Mouse (Mus musculus) yolk sac, embryonic 10.5 days (tissue): ENCODE results near the gene Prokr1.
"Not testable (repeated sequence)": the region's sequence is repeated elsewhere in the genome, so short reads cannot be mapped to it uniquely, and the experiment has no call there.

Source experiments
- DNase-seq: peaks from one replicate; pipeline ENCODE4 v3.0.0-alpha.2; 2017; ENCODE audit warnings: low spot score

Prokr1 gene

GRCm38 (mm10) chr6:87590394-87591281, at the start of gene Prokr1:
Prokr1 (minus strand) TSS chr6:87590743.
- peak; percentile 77 for DNase-seq

GRCm38 (mm10) chr6:87638134-87638660, 47.7 kb upstream of the Prokr1 start:
- DNase-seq = no peak

- DNase-seq = no peak
These were observed 41.6 kb upstream of the Prokr1 start for GRCm38 (mm10) chr6:87632176-87632575.

- DNase-seq = not testable (repeated sequence)
These were observed 38.4 kb upstream of the Prokr1 start for GRCm38 (mm10) chr6:87628936-87629335.

- DNase-seq = no peak
These were observed 32.6 kb upstream of the Prokr1 start for GRCm38 (mm10) chr6:87623151-87623550.

- DNase-seq = no peak
These were observed 30.7 kb upstream of the Prokr1 start for GRCm38 (mm10) chr6:87621281-87621680.

- DNase-seq = no peak
These were observed 27.5 kb upstream of the Prokr1 start for GRCm38 (mm10) chr6:87618021-87618420.

- DNase-seq = no peak
These were observed 25.1 kb upstream of the Prokr1 start for GRCm38 (mm10) chr6:87615696-87616083.

- no peak for DNase-seq
These were observed 24.5 kb upstream of the Prokr1 start for GRCm38 (mm10) chr6:87614794-87615695.

GRCm38 (mm10) chr6:87599825-87600224, 9.3 kb upstream of the Prokr1 start:
- DNase-seq = no peak

- DNase-seq = peak; percentile 31
These were observed 6.7 kb upstream of the Prokr1 start for GRCm38 (mm10) chr6:87597116-87597833.

GRCm38 (mm10) chr6:87594188-87594587, 3.6 kb upstream of the Prokr1 start:
- no peak for DNase-seq

GRCm38 (mm10) chr6:87589718-87590393, 687 bp downstream of the Prokr1 start:
- DNase-seq = peak; percentile 23

GRCm38 (mm10) chr6:87583991-87584390, 6.6 kb downstream of the Prokr1 start:
- no peak for DNase-seq

GRCm38 (mm10) chr6:87583183-87583611, 7.3 kb downstream of the Prokr1 start:
- DNase-seq = no peak

- no peak for DNase-seq
These were observed 8.1 kb downstream of the Prokr1 start for GRCm38 (mm10) chr6:87582456-87582855.

- no peak for DNase-seq
These were observed 9.0 kb downstream of the Prokr1 start for GRCm38 (mm10) chr6:87581581-87581980.

GRCm38 (mm10) chr6:87581071-87581470, 9.5 kb downstream of the Prokr1 start:
- DNase-seq = no peak

GRCm38 (mm10) chr6:87578247-87578646, 12.3 kb downstream of the Prokr1 start:
- no peak for DNase-seq

GRCm38 (mm10) chr6:87576648-87577330, 13.8 kb downstream of the Prokr1 start:
- DNase-seq = no peak

GRCm38 (mm10) chr6:87571863-87572262, 18.7 kb downstream of the Prokr1 start:
- DNase-seq = not testable (repeated sequence)
